In genomic region chr3:79287699-79288458, GRCm38 (mm10) we compare ENCODE assay signal across 9 mouse cellular contexts. TPM values are rescaled to one million over a fixed set of nuclear protein-coding genes. Genes with fewer than 3 reads are reported as not detected.
DNase-seq lines count a peak whose midpoint lies in the region; TF ChIP-seq lines count a peak whose summit lies in the region.
"Had no signal": no experiment of that assay in that cellular context is flagged by ENCODE, and none has a peak within 500 bp of the region (broad histone marks: within the 10 kb centered on the region; RNA-seq: fewer than 3 reads in every experiment).

No protein-coding gene starts in this region.

- H3K4me3 ChIP-seq in MEL (ENCODE audit: control insufficient read depth in 1 of 2, insufficient read depth in 1 of 2, low read depth in 2 of 2, low read length in 2 of 2) = peak overlapping the region; percentile 61 to 80
- H3K4me3 ChIP-seq in megakaryocyte, embryonic 14.5 days (replicated peaks) = peak overlapping the region; percentile 97

- H3K27ac ChIP-seq in MEL (ENCODE audit: control insufficient read depth, low read depth, low read length) = no peak overlapping the region

- TF ChIP-seq RAD21 in MEL (IDR thresholded peaks at IDR 0.05; ENCODE audit: low read depth, low read length) = no peak

- TF ChIP-seq EP300 in MEL (IDR thresholded peaks at IDR 0.05; ENCODE audit: low read depth in 1 of 2, low read length in 2 of 2) = no peak

- peaks cover 10% of the 10 kb centered on the region for H3K79me2 ChIP-seq in MEL (ENCODE audit: control insufficient read depth, insufficient read depth, low read length, poor library complexity)

- H3K4me1 ChIP-seq in MEL (ENCODE audit: control insufficient read depth in 1 of 2, insufficient read depth in 2 of 2, low read length in 2 of 2) = peaks cover 3 to 22% of the 10 kb centered on the region in 2 experiments
- H3K4me1 ChIP-seq in megakaryocyte, embryonic 14.5 days = peaks cover 61% of the 10 kb centered on the region

- peak overlapping the region; percentile 63 for H3K9ac ChIP-seq in MEL (ENCODE audit: control insufficient read depth, low read depth, low read length, poor library complexity, severe bottlenecking)

- no peaks in the 10 kb centered on the region for H3K9me3 ChIP-seq in MEL (replicated peaks; ENCODE audit: insufficient read depth, low read length)
- no peaks in the 10 kb centered on the region for H3K9me3 ChIP-seq in megakaryocyte, embryonic 14.5 days

- 0 out of 4 replicates have a peak, but pooled peaks cover 0 to 3% of the 10 kb centered on the region in 2 experiments for H3K27me3 ChIP-seq in MEL (ENCODE audit: control insufficient read depth in 1 of 2, insufficient read depth in 2 of 2, low read length in 2 of 2)
- no peaks in the 10 kb centered on the region for H3K27me3 ChIP-seq in megakaryocyte, embryonic 14.5 days (replicated peaks)

- 0 out of 4 replicates have a peak, but pooled peaks of 1 of the 2 experiments have one; percentile 6 for TF ChIP-seq POLR2A in MEL (IDR thresholded peaks at IDR 0.05; ENCODE audit: control insufficient read depth in 1 of 2, insufficient read depth in 1 of 2, low read depth in 1 of 2, low read length in 2 of 2, poor library complexity in 1 of 2)

- DNase-seq in cerebellum, adult 9-10 months = peak; percentile 43
- DNase-seq in cerebellum, postnatal 10 days = no peak
- peak; percentile 48 for DNase-seq in MEL (ENCODE audit: low read depth, low spot score)
- peak; percentile 18 for DNase-seq in forelimb bud, embryonic 11.5 days (ENCODE audit: low read depth, low spot score)
- DNase-seq in kidney, adult 9 months = peak; percentile 90
- DNase-seq in adrenal gland, postnatal 10 days = no peak
- no peak for DNase-seq in cerebellum, adult 9-11 months

- peaks cover 0 to 30% of the 10 kb centered on the region in 2 experiments; a peak in 2 of 4 replicates for H3K36me3 ChIP-seq in MEL (ENCODE audit: control insufficient read depth in 1 of 2, insufficient read depth in 2 of 2, low read length in 2 of 2)
- H3K36me3 ChIP-seq in megakaryocyte, embryonic 14.5 days (replicated peaks; ENCODE audit: low read length) = no peaks in the 10 kb centered on the region

- TF ChIP-seq CTCF in MEL (IDR thresholded peaks at IDR 0.05 in 2 of 3, conservative IDR thresholded peaks at IDR 0.05 in 1 of 3; ENCODE audit: control insufficient read depth in 1 of 3, insufficient read depth in 1 of 3, low read depth in 2 of 3, low read length in 3 of 3, poor library complexity in 1 of 3, severe bottlenecking in 1 of 3) = no peak

TF ChIP-seq in MEL, 35 proteins besides CTCF, POLR2A, EP300 and RAD21:
- TF ChIP-seq ZC3H11A (IDR thresholded peaks at IDR 0.05; ENCODE audit: low read depth, low read length) (no peak), ELF1 (IDR thresholded peaks at IDR 0.05; ENCODE audit: low read depth, low read length) (0 out of 2 replicates have a peak, but pooled peaks have one; percentile 6)

RNA-seq across cellular contexts. Expression of gene Rapgef2, which starts 1.6 kb away (rescaled TPM):
- 4.2 and 4.3 TPM in 2 replicates for total RNA-seq in MEL (2012; rRNA removed)
- 1 to 10 TPM in 1 of 2 experiments, not detected in 1; 4.6 TPM for polyA plus RNA-seq in MEL (2012; ENCODE audit: insufficient read depth in 1 of 2, insufficient read length in 2 of 2, low read depth in 1 of 2, low replicate concordance in 2 of 2, missing spikeins in 1 of 2)
- 0.81 and 1.5 TPM in 2 replicates for polyA plus RNA-seq in megakaryocyte, embryonic 14.5 days (2012; ENCODE audit: insufficient read depth, low replicate concordance)
- 10 to 100 TPM; 25.2 to 30.4 TPM for total RNA-seq in adrenal gland, postnatal 10 days (2021)

RNA-seq across cellular contexts. Expression of gene Gm17359, which starts 48.6 kb away (rescaled TPM):
- not detected in 2 replicates for total RNA-seq in MEL (2012; rRNA removed)
- under 1 TPM in 1 of 2 experiments, not detected in 1; 0.15 TPM for polyA plus RNA-seq in MEL (2012; ENCODE audit: insufficient read depth in 1 of 2, insufficient read length in 2 of 2, low read depth in 1 of 2, low replicate concordance in 2 of 2, missing spikeins in 1 of 2)
- polyA plus RNA-seq in megakaryocyte, embryonic 14.5 days (2012; ENCODE audit: insufficient read depth, low replicate concordance) = not detected in 2 replicates
- total RNA-seq in adrenal gland, postnatal 10 days (2021) = not detected
- total RNA-seq: gastrocnemius, postnatal 4 days had no signal

Comparison
In these comparisons a context has a peak if more than half of its experiments do, and no peak if none do; other contexts are left out.
1. DNase-seq: peak in cerebellum, adult 9-10 months (single experiment), MEL (single experiment), forelimb bud, embryonic 11.5 days (single experiment) and kidney, adult 9 months (single experiment); none in cerebellum, postnatal 10 days (0 of 2), adrenal gland, postnatal 10 days (single experiment) and cerebellum, adult 9-11 months (single experiment).